Mouse (Mus musculus) thymus, adult 2 months (tissue): ENCODE data around the gene Fam222b.

Experiments used
- CTCF ChIP-seq: fragments of 200-500 bp; IDR thresholded peaks from 2 replicates; pipeline ENCODE4 v1.5.1; 2012; ENCODE audit warnings: mild to moderate bottlenecking, control low read depth, low read length, moderate library complexity, borderline replicate concordance; ENCODE audit not compliant: control insufficient read depth, poor library complexity, insufficient read depth; ENCODE audit errors: extremely low read depth
- POLR2A ChIP-seq: fragments of 200-500 bp; IDR thresholded peaks from 2 replicates; pipeline ENCODE4 v1.6.1; 2012; ENCODE audit warnings: mild to moderate bottlenecking, low read length, control low read depth, moderate library complexity; ENCODE audit not compliant: control insufficient read depth, poor library complexity, insufficient read depth; ENCODE audit errors: extremely low read depth

DNA sequence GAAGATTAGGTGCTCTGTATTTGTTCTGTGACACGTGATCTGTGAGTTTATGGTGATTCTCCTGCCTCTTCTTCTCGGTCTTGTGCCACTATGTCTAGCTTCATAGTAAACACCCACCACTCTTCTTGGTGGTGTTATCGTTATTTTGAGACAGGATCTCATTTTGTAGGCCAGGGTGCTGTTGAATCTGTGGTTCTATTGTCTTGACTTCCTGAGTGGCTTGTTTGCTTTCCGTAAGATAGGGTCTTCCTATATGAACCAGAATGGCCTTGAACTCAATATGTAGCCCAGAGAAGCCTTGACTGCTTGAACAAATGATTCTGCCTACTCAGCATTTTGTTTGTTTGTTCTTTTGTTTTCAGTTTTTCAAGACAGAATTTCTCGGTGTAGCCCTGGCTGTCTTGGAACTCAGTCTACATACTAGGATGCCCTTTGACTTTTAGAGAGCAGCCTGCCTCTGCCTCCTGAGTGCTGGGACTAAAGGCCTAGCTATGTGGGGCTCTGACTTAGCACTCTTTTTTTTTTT lies 6.6 kb upstream of the Fam222b start:
- no peak for TF ChIP-seq CTCF
- TF ChIP-seq POLR2A, result no peak
